Mouse (Mus musculus): ENCODE measurements around the gene Park7. TPM values are rescaled to one million over a fixed set of nuclear protein-coding genes. Genes with fewer than 3 reads are reported as not detected.

The Park7 gene
- polyA plus RNA-seq, 1 experiment from 2014 or later = 419 TPM

DNA sequence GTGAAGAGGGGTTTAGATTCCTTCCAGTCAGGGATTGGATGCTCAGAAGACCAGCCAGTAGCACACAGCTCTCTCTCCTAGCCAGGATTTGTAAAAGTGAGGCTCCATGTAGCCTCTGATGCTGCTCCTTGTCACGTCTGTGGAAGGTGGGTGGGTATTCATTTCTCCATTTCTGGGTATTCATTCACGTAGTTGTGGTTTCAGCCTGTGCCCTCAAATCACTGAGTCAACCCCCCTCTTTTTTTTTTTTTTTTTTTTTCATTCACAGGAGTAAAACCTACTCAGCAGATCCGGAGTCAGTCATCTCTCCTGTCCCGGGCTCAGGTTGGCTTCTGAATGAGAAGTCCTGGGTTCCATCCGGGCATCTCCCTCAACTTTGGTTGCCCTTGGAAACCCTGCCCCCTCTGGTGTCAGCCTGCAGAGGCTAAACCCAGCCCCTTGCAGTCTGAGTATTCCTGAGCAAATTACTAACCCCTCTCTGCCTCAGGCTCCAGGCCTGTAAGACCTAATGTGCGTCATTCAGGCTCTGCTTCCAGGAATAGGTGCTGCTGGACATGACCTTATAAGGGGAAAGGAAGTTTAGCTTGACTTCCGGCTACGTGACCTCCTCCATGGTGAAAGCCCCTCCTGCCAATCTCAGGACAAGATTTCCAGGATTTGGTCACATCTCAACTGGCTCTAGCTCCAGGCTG, 3.2 kb upstream of the Park7 start:
- ATAC-seq (replicated peaks; ENCODE audit: low FRiP score, low read depth) (no peak), DNase-seq (ENCODE audit: low spot score) (no peak)
- no peak overlapping the region for H3K4me2 ChIP-seq (ENCODE audit: low read length)
- no peaks in the 10 kb centered on the region for H3K27me3 ChIP-seq (ENCODE audit: insufficient read depth, low read length)
- H3K36me3 ChIP-seq (ENCODE audit: insufficient read depth, low read length) = no peaks in the 10 kb centered on the region
- peaks cover 16% of the 10 kb centered on the region; the same call in 1 of the 2 replicates for H3K4me1 ChIP-seq (replicated peaks; ENCODE audit: insufficient read depth, low read length)
- no peak overlapping the region for H3K4me3 ChIP-seq (replicated peaks; ENCODE audit: low read depth, low read length)
- H3K9me3 ChIP-seq (replicated peaks; ENCODE audit: low read length) = no peaks in the 10 kb centered on the region
- 70% methylated on average over 8 of the region's 8 CpGs for WGBS
- H3K9ac ChIP-seq (ENCODE audit: low read depth, low read length) = no peak overlapping the region
- no peak overlapping the region for H3K27ac ChIP-seq
- no peak for TF ChIP-seq CTCF (IDR thresholded peaks at IDR 0.05; ENCODE audit: low read depth)

DNA sequence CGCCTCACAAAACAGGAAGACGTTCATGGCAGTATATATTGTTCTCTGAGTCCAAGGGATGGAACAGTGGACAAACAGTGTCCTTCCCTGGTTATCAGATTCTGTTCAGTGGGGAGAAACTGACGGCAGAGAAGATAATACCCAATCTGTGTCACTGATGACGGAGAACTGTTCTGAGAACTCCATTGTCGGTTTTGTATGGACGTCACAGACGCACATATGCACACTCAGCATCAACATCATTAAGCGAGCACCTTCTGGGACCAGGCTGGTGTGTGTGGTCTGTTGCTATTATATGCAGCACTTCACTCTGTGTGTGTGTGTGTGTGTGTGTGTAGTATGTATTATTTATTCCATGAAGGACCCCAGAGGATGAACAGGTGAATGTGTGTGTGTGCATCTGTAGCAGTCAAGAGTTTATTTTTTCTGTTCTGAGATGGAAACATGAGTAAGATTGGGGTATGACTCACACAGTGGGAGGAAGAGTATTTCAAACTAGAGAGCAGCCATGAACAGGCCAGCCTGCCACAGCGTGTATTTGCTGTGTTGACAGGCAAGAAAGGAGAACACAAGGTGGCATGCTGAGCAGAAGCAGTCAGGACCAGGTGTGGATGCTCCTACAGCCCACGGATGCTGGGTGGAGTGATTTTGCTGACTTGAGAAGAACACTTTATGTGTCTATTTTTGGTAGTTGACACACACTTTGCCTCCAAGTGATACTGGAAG, 1.1 kb upstream of the Park7 start:
- Histone ChIP-seq H3K4me1 (replicated peaks; ENCODE audit: insufficient read depth, low read length) (peaks cover 12% of the 10 kb centered on the region; the same call in 1 of the 2 replicates), H3K4me2 (ENCODE audit: low read length) (peak overlapping the region; percentile 76), H3K4me3 (replicated peaks; ENCODE audit: low read depth, low read length) (peak overlapping the region; percentile 62), H3K27ac (peak overlapping the region; percentile 83), H3K27me3 (ENCODE audit: insufficient read depth, low read length) (no peaks in the 10 kb centered on the region), H3K9ac (ENCODE audit: low read depth, low read length) (peak overlapping the region; percentile 70), H3K9me3 (replicated peaks; ENCODE audit: low read length) (no peaks in the 10 kb centered on the region), H3K36me3 (ENCODE audit: insufficient read depth, low read length) (no peaks in the 10 kb centered on the region)
- DNase-seq (ENCODE audit: low spot score) (no peak), ATAC-seq (replicated peaks; ENCODE audit: low FRiP score, low read depth) (no peak)
- 50% methylated on average over 10 of the region's 10 CpGs for WGBS
- no peak for TF ChIP-seq CTCF (IDR thresholded peaks at IDR 0.05; ENCODE audit: low read depth)

DNA sequence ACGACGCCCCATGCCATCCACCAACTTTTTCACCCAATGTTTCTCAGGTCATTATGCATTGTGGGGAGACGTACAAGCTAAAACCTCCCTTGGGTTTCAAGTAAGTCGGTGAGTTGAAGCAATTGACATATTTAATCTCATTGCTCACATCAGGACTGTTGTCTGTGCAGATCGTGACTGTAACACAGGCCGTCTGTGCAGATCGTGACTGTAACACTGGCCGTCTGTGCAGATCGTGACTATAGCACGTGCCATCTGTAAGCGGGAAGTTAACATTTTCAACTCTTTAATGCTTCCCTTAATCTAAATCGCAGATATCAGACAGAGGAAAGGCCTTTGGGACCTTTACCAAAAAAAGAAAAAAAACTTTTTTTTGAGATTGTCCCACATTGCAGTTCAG, 494 bp downstream of the Park7 start:
- H3K4me3 ChIP-seq (replicated peaks; ENCODE audit: low read depth, low read length) = peak overlapping the region; percentile 62
- DNase-seq (ENCODE audit: low spot score) (no peak), ATAC-seq (replicated peaks; ENCODE audit: low FRiP score, low read depth) (no peak)
- H3K9ac ChIP-seq (ENCODE audit: low read depth, low read length) = peak overlapping the region; percentile 70
- 13% methylated on average over 12 of the region's 12 CpGs for WGBS
- no peaks in the 10 kb centered on the region for H3K27me3 ChIP-seq (ENCODE audit: insufficient read depth, low read length)
- H3K36me3 ChIP-seq (ENCODE audit: insufficient read depth, low read length) = no peaks in the 10 kb centered on the region
- no peak for TF ChIP-seq CTCF (IDR thresholded peaks at IDR 0.05; ENCODE audit: low read depth)
- no peaks in the 10 kb centered on the region for H3K9me3 ChIP-seq (replicated peaks; ENCODE audit: low read length)
- H3K4me1 ChIP-seq (replicated peaks; ENCODE audit: insufficient read depth, low read length) = peaks cover 12% of the 10 kb centered on the region; the same call in 1 of the 2 replicates
- H3K4me2 ChIP-seq (ENCODE audit: low read length) = peak overlapping the region; percentile 76
- peak overlapping the region; percentile 82 for H3K27ac ChIP-seq

DNA sequence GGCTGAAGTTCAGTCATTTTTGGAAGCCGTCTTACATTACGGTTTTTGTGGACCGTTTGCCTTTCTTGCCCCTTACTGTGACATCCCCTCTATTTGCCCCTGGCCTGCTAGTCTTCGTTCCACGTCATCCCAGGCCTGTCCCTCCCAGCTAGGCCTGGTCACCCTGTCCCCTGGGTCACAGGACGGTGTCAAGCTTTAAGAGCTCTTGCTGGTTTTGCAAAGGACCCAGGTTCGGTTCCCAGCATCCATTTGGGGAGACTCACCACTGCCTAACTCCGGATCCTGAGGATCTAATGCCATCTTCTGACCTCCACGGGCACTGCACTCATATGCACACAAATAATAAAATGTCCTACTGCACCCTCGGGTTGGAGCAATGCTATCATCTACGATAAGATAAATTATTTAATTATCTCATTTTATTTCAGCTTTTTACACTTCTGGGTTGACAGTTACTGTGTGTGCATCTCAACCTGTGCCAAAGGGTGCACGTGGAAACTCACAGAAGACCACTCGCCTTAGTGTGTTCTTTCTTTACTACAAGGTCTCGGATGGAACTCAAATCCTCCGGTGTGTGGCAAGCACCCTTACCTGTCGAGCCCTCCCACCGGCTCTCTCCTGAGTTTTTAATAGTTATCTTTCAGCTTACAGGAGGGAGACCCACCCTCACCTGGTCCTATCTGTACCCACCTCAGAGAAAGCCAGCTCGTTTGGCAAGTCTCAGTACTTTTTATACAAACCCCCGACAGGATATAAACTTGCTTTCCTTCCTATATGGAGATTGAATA, 3.9 kb downstream of the Park7 start:
- no peak for DNase-seq (ENCODE audit: low spot score)
- H3K9me3 ChIP-seq (replicated peaks; ENCODE audit: low read length) = no peaks in the 10 kb centered on the region
- peaks cover 3% of the 10 kb centered on the region; the same call in 1 of the 2 replicates for H3K36me3 ChIP-seq (ENCODE audit: insufficient read depth, low read length)
- H3K27me3 ChIP-seq (ENCODE audit: insufficient read depth, low read length) = no peaks in the 10 kb centered on the region
- no peak; the same call in 1 of the 2 replicates for TF ChIP-seq CTCF (IDR thresholded peaks at IDR 0.05; ENCODE audit: low read depth)
- H3K9ac ChIP-seq (ENCODE audit: low read depth, low read length) = 0 out of 2 replicates have a peak overlapping the region, but pooled peaks have one; percentile 24
- H3K4me2 ChIP-seq (ENCODE audit: low read length) = peak overlapping the region; percentile 32; the same call in 1 of the 2 replicates
- peaks cover 12% of the 10 kb centered on the region; the same call in 1 of the 2 replicates for H3K4me1 ChIP-seq (replicated peaks; ENCODE audit: insufficient read depth, low read length)
- H3K27ac ChIP-seq = peak overlapping the region; percentile 97; the same call in 1 of the 2 replicates
- WGBS = 83% methylated on average over 19 of the region's 19 CpGs
- ATAC-seq (replicated peaks; ENCODE audit: low FRiP score, low read depth) = no peak
- H3K4me3 ChIP-seq (replicated peaks; ENCODE audit: low read depth, low read length) = no peak overlapping the region

DNA sequence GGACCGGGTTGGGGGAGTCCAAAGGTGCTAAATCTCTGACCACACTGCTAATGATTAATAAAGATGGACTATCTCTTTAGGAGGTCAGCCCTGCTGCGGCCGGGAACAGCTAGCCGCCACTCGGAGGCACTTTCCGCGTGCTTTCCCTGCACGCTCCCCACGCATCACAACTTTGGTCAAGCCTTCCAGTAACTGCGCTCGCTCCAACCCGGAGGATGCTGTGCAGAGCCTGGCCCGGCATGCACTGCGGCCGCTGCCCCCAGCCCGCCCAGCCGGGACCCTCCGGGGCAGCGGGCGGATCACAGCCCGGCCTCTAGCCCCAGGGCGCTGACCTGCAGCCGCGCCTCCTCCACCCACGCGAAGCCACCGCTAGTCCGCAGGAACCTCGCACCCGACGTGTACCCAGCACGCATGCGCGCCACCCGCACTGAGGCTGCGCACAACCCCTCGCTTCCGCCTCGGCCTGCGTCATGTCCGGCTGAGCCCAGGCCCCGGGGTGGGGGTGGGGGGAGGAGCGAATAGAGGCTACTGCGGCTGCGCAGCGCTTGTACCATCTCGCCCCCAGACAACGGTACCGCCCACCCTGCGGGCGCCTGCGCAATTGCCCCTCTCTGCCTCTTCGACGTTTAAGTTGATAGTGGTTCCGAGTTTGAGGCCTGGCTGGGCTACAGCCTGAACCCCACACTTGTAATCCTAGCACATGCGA, 4.6 kb downstream of the Park7 start:
- H3K4me1 ChIP-seq (replicated peaks; ENCODE audit: insufficient read depth, low read length) = peaks cover 5% of the 10 kb centered on the region; the same call in 1 of the 2 replicates
- H3K27me3 ChIP-seq (ENCODE audit: insufficient read depth, low read length) = no peaks in the 10 kb centered on the region
- peak overlapping the region; percentile 52 for H3K4me3 ChIP-seq (replicated peaks; ENCODE audit: low read depth, low read length)
- no peaks in the 10 kb centered on the region for H3K9me3 ChIP-seq (replicated peaks; ENCODE audit: low read length)
- peak overlapping the region; percentile 74 for H3K9ac ChIP-seq (ENCODE audit: low read depth, low read length)
- peak overlapping the region; percentile 57 for H3K4me2 ChIP-seq (ENCODE audit: low read length)
- H3K36me3 ChIP-seq (ENCODE audit: insufficient read depth, low read length) = peaks cover 8% of the 10 kb centered on the region; the same call in 1 of the 2 replicates
- H3K27ac ChIP-seq = peak overlapping the region; percentile 97
- DNase-seq (ENCODE audit: low spot score) (peak; percentile 98), ATAC-seq (replicated peaks; ENCODE audit: low FRiP score, low read depth) (peak; percentile 89)
- peak; percentile 19 for TF ChIP-seq CTCF (IDR thresholded peaks at IDR 0.05; ENCODE audit: low read depth)
- under 1% methylated on average over 56 of the region's 56 CpGs for WGBS

All from kidney, postnatal 0 days (tissue).